Mouse (Mus musculus): ENCODE results near the gene LTO1.
A peak's percentile ranks its signal among the peaks of the same experiment; 100 is the strongest.
"Not testable (repeated sequence)": the region's sequence is repeated elsewhere in the genome, so short reads cannot be mapped to it uniquely, and the experiment has no call there.

LTO1 gene

GRCm38 (mm10) chr7:144914948-144915750 lies at the start of gene LTO1:
TSS of gene LTO1 (plus strand) at chr7:144915100.
- peak; percentile 82 to 93 for DNase-seq (ENCODE audit: low read depth in 2 of 2, low spot score in 2 of 2)

- no peak for DNase-seq (ENCODE audit: low read depth in 2 of 2, low spot score in 2 of 2)
These were observed 47.7 kb upstream of the LTO1 start for GRCm38 (mm10) chr7:144867161-144867560.

DNA sequence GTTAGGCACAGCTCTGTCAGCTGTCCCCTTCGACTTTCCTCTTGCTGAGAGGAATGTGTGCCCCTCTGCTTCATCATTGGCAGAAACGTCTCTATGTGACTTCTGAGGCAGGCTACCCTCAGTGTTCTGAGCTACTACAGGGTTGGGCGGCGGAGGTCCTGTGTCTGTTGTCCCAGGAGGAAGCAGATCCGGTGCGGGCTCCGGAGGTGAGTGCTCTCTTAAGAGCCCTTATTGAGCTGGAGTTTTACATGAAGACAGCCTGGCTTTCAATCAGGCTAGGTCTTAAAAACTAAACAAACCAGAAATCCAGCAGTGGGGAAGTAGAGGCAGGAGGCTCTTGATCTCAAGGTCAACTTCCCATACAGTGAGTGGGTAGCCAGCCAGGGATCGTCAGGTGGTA lies 47.3 kb upstream of the LTO1 start:
- no peak for DNase-seq (ENCODE audit: low read depth in 2 of 2, low spot score in 2 of 2)

GRCm38 (mm10) chr7:144872420-144872819 lies 42.5 kb upstream of the LTO1 start:
- DNase-seq (ENCODE audit: low read depth in 2 of 2, low spot score in 2 of 2), result no peak

GRCm38 (mm10) chr7:144873160-144873559 lies 41.7 kb upstream of the LTO1 start:
- DNase-seq (ENCODE audit: low read depth in 2 of 2, low spot score in 2 of 2), result no peak

- no peak for DNase-seq (ENCODE audit: low read depth in 2 of 2, low spot score in 2 of 2)
These were observed 40.7 kb upstream of the LTO1 start for GRCm38 (mm10) chr7:144874226-144874625.

GRCm38 (mm10) chr7:144878401-144878800 lies 36.5 kb upstream of the LTO1 start:
- DNase-seq (ENCODE audit: low read depth in 2 of 2, low spot score in 2 of 2), result no peak

DNA sequence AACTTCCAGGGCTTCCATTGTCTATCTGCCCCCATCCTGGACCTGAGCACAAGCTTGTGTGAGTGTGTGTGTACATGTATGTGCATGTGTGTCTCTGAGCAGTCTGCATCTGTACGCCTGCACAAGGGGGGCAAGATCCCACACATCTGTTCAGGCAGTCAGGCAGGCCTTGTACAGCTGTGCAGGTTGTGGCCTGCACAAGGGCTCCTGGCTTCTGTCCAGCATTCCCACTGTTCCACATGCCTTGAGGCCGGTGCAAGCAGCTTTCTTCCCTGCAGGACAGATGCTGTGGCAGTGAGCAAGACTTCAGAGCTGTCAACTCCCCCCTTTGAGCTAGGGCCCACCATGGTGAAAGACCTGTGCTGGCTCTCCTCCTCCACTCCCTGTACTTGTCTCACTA lies 31.8 kb upstream of the LTO1 start:
- no peak for DNase-seq (ENCODE audit: low read depth in 2 of 2, low spot score in 2 of 2)

- no peak for DNase-seq (ENCODE audit: low read depth in 2 of 2, low spot score in 2 of 2)
These were observed 27.2 kb upstream of the LTO1 start for GRCm38 (mm10) chr7:144887672-144888071.

GRCm38 (mm10) chr7:144888564-144889299 lies 26.2 kb upstream of the LTO1 start:
- DNase-seq (ENCODE audit: low read depth in 2 of 2, low spot score in 2 of 2), result no peak

- not testable (repeated sequence) for DNase-seq (ENCODE audit: low read depth in 2 of 2, low spot score in 2 of 2)
These were observed 24.2 kb upstream of the LTO1 start for GRCm38 (mm10) chr7:144890661-144891060.

DNA sequence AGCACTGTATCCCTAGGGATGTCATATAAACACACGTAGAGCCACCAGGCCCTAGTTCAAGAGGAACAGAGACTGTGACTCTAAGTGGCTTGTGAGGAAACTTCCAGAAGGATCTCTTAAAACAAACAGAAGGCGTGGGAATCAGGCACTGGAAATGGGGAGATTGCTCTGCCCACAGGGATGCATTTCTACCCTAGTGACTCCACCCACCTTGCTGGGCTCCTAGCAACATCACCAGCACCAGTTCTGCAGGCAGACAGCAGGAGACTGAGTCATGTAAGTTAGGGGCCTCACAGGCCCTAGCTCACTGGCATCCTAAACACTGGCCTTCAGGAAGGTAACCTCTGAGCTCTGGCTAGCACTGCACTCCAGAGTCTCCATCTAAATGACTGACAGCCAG lies 23.0 kb upstream of the LTO1 start:
- no peak for DNase-seq (ENCODE audit: low read depth in 2 of 2, low spot score in 2 of 2)

GRCm38 (mm10) chr7:144892322-144892721 lies 22.6 kb upstream of the LTO1 start:
- DNase-seq (ENCODE audit: low read depth in 2 of 2, low spot score in 2 of 2), result no peak

DNA sequence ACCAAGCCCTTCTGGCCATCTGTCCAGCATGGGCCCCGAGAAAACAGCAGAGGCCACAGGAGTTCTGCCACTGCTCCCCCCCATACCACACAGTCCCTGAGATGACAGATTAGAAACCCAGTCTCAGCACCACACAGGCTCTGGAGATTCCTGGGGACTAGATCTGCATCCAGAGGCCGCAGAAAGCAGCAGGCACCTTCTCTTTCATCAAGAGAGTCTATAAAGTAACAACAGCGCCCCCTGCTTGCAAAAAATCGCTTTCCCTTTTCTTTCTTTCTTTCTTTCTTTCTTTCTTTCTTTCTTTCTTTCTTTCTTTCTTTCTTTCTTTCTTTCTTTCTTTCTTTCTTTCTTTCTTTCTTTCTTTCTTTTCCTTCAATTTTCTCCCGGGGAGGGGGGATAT lies 20.7 kb upstream of the LTO1 start:
- no peak for DNase-seq (ENCODE audit: low read depth in 2 of 2, low spot score in 2 of 2)

- no peak for DNase-seq (ENCODE audit: low read depth in 2 of 2, low spot score in 2 of 2)
These were observed 20.2 kb upstream of the LTO1 start for GRCm38 (mm10) chr7:144894706-144895105.

- DNase-seq (ENCODE audit: low read depth in 2 of 2, low spot score in 2 of 2), result peak in 1 of 2 experiments; percentile 35
These were observed 19.4 kb upstream of the LTO1 start for GRCm38 (mm10) chr7:144895305-144896111.

- DNase-seq (ENCODE audit: low read depth in 2 of 2, low spot score in 2 of 2), result no peak
These were observed 18.3 kb upstream of the LTO1 start, which contains the start of gene Fgf15 for GRCm38 (mm10) chr7:144896294-144897218. TSS of gene Fgf15 (plus strand) at chr7:144896531.

- DNase-seq (ENCODE audit: low read depth in 2 of 2, low spot score in 2 of 2), result no peak
These were observed 16.4 kb upstream of the LTO1 start for GRCm38 (mm10) chr7:144898506-144898905.

DNA sequence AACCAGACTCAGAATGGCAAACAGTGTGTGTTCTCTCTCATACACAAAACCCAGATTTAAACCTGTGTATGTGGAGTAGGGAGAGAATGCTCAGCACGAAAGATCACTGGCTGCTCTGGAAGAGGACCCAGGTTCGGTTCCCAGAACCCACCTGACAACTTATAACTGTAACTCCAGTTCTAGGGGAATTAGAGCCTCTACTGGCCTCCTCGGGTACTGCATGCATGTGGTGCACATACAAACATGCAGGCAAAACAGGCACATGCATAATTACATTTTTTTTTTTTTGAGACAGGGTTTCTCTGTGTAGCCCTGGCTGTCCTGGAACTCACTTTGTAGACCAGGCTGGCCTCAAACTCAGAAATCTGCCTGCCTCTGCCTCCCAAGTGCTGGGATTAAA lies 9.4 kb upstream of the LTO1 start:
- not testable (repeated sequence) for DNase-seq (ENCODE audit: low read depth in 2 of 2, low spot score in 2 of 2)

- DNase-seq (ENCODE audit: low read depth in 2 of 2, low spot score in 2 of 2), result peak; percentile 48 to 60
These were observed 8.0 kb upstream of the LTO1 start for GRCm38 (mm10) chr7:144906708-144907397.
